Mouse (Mus musculus): ENCODE data around the gene Gm45213.

DNA sequence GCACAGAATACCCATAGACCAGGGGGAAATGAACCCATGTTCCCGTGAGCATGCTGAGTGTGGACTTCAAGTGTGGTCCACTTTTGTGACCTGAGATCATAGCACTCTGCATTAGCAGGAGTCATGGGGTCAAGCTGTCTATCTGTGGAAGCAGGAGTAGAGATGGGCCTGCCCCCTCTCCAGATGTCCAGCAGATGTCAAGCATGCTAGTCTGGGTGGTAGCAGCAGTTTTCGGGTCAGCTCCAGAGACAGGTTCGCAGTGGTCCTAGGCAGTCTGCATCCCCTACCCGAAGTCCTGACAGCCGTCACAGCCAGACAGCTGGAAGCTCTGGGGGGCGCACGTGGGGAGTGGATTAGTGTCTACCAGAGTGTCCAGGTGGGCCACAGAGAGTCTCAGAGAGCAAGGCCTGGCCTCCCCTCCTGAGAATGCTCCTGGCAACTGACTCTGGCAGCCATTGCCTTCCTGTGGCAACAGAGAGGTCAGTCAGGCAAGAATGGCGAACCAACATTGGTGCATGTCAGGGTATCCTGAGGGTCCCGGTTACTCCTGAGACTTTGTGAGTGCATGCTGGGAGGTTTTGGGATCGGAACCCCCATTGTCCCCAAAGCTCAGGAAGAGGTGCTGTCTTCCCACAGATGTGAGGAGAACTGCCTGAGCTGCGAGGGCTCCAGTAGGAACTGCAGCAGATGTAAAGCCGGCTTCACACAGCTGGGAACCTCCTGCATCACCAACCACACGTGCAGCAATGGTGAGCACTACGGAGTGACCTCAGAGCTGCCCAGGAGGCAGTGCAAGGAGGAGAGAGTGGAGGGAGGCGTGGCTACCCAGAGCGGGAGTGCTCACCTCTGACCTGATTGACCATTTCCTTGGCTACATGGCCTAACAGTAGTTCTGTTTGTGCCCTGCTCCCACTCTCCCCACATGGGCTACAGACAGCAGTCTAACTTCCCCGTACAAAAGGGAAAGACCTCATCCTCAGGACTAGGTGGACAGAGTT is 3.8 kb downstream of the Gm45213 start:
- TF ChIP-seq CTCF (IDR thresholded peaks at IDR 0.05; ENCODE audit: low read depth, low read length) (no peak), GATA1 (IDR thresholded peaks at IDR 0.05; ENCODE audit: borderline replicate concordance, low read length) (no peak)
